Mouse (Mus musculus) testis, adult 10 weeks (tissue): Measurements from ENCODE around the gene Cct8l1. TPM values are rescaled to one million over a fixed set of nuclear protein-coding genes. Genes with fewer than 3 reads are reported as not detected.

Source experiments
- polyA plus RNA-seq: library from polyadenylated mRNA; stranded (reverse); fragments of 350-450 nt; fragmentation: Illumina TruSeq; extraction: RNeasy Lipid Tissue Mini Kit (QIAGEN cat#74804); gene quantifications from one replicate; pipeline ENCODE4 v1.2.3, GENCODE M21; 2014; ENCODE audit warnings: low read depth, low replicate concordance

The Cct8l1 gene
- 37.2 TPM for polyA plus RNA-seq

DNA sequence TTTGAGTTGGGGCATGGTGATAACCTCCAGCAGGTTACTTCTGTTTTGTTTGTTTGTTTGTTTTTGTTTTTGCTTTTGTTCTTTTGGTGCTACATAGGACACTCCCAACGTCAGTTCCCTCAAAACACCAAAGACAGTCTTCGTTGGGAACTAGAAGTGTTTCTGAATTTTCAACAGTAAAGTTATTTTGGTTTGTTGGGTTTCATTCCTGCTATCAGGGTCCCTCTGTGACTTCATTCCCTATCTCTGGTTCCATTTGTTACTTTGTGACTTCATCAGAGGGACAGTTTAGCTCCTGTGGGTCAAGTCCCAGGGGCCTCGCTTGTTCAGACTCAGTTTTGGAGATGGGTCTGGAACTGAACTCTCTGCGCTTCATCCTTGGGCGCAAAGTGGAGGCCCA, at the start of gene Cct8l1:
TSS of gene Cct8l1 (plus strand) at position 301 of the 400 bp plus-strand sequence.

DNA sequence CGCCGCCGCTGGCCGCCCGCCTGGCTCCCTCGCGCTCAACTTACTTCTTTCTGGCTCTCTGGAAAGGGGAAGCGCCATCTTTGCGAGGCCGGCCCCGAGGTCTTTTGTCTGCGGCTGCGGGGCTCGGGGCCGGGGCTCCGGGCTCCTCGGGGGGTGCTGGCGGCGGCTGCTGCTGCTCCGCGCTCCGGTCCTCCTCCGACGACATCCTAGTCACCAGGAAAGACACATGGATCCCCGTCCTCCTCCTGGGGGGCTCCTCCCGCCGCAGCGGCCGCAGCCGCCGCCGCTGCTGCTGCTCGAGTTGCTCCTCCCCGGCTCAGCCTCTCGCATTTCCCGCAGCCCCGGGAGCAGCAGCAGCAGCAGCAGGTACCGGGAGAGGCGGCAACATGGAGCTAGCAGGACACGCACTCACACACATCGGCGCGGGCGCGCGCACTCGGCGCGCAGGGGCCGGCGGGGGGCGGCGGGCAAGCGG, 17.5 kb upstream of the Cct8l1 start, which contains the start of gene Kmt2c:
TSS of gene Kmt2c (minus strand) at position 438 of the 475 bp plus-strand sequence.

Other genes with a start within 250 kb of the Cct8l1 start
- gene Kmt2c, start 17.3 kb upstream of the Cct8l1 start, polyA plus RNA-seq, result 20.4 TPM
- 15.8 TPM for gene Xrcc2, start 189.8 kb downstream of the Cct8l1 start, polyA plus RNA-seq
- 3.2 TPM for gene Actr3b, start 243.9 kb downstream of the Cct8l1 start, polyA plus RNA-seq